Mouse (Mus musculus) myocyte (in vitro differentiated cells): ENCODE results near the gene Slamf1.

Experiments used
- CEBPB ChIP-seq: IDR thresholded peaks from 2 replicates; pipeline ENCODE4 v1.6.1; 2011; ENCODE audit warnings: mild to moderate bottlenecking, moderate library complexity; ENCODE audit not compliant: poor library complexity, insufficient read depth, severe bottlenecking
- E2F4 ChIP-seq: IDR thresholded peaks from one replicate; pipeline ENCODE4 v1.6.1; 2011; ENCODE audit warnings: mild to moderate bottlenecking, control low read depth, moderate library complexity; ENCODE audit not compliant: insufficient read depth
- MAX ChIP-seq: IDR thresholded peaks from one replicate; pipeline ENCODE4 v1.6.1; 2011; ENCODE audit warnings: low read depth, mild to moderate bottlenecking, control low read depth
- POLR2A ChIP-seq: IDR thresholded peaks from one replicate; pipeline ENCODE4 v1.6.1; 2011; ENCODE audit warnings: low read depth, mild to moderate bottlenecking, control low read depth, moderate library complexity; ENCODE audit not compliant: insufficient read length
- POLR2AphosphoS2 ChIP-seq: IDR thresholded peaks from one replicate; pipeline ENCODE4 v1.6.1; 2011; ENCODE audit warnings: low read depth, control low read depth; ENCODE audit not compliant: insufficient read length
- SRF ChIP-seq: IDR thresholded peaks from one replicate; pipeline ENCODE4 v1.6.1; 2011; ENCODE audit warnings: low read depth; ENCODE audit not compliant: control insufficient read depth, insufficient read length
- TCF3 ChIP-seq: IDR thresholded peaks from one replicate; pipeline ENCODE4 v1.6.1; 2011; ENCODE audit warnings: low read depth, control low read depth; ENCODE audit not compliant: insufficient read length
- USF1 ChIP-seq: IDR thresholded peaks from one replicate; pipeline ENCODE4 v1.6.1; 2011; ENCODE audit warnings: low read depth, mild to moderate bottlenecking, control low read depth, moderate library complexity

DNA sequence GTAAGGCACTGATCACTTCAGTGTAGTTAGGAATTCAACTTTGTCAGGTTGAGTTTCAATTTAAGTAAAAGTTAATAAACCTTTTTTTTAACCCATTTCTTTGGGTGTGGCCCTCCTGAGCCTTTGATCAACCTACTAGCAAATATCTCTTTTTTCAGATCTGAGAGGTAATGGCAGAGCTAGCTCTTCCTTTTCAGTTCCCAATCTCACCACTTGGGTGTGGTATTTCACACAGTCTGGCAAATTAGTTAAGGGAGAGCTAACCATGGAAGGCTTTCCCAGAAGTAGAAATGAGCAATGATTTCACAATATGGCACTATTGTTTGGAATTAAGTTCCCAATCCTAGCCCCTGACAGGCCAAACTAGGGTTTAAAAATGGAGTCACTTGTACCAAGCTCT, 59.2 kb downstream of the Slamf1 start:
- TF ChIP-seq POLR2A (no peak), TCF3 (no peak), E2F4 (no peak), POLR2AphosphoS2 (no peak), MAX (no peak), SRF (no peak), CEBPB (no peak), USF1 (no peak)
